Mouse (Mus musculus) heart, embryonic 11.5 days (tissue): Measurements from ENCODE around the gene Olfr704. TPM values are rescaled to one million over a fixed set of nuclear protein-coding genes. Genes with fewer than 3 reads are reported as not detected.
"Not testable (repeated sequence)": the region's sequence is repeated elsewhere in the genome, so short reads cannot be mapped to it uniquely, and the experiment has no call there.

Source experiments
- ATAC-seq: fragments of 200-750 bp; cut with Nextera tagmentation; replicated peaks from 2 replicates; pipeline ENCODE4 v1.8.0; 2017; ENCODE audit warnings: moderate library complexity; ENCODE audit not compliant: insufficient number of reproducible peaks, low FRiP score, low TSS enrichment
- H3K27ac ChIP-seq: fragments of 300-500 bp; sonication (generic); 2 replicates; pipeline ENCODE4 v1.5.1; 2014; ENCODE audit warnings: mild to moderate bottlenecking, low read depth, low read length
- H3K27me3 ChIP-seq: fragments of 300-500 bp; sonication (generic); 2 replicates; pipeline ENCODE4 v1.6.1; 2014; ENCODE audit warnings: mild to moderate bottlenecking, low read length, mixed read lengths; ENCODE audit not compliant: control insufficient read depth, insufficient read depth
- H3K36me3 ChIP-seq: fragments of 300-500 bp; sonication (generic); 2 replicates; pipeline ENCODE4 v1.6.1; 2014; ENCODE audit warnings: mild to moderate bottlenecking, low read length, moderate library complexity, mixed read lengths; ENCODE audit not compliant: control insufficient read depth, insufficient read depth
- H3K4me1 ChIP-seq: fragments of 300-500 bp; sonication (generic); 2 replicates; pipeline ENCODE4 v1.6.1; 2014; ENCODE audit warnings: low read length; ENCODE audit not compliant: control insufficient read depth, insufficient read depth
- H3K4me2 ChIP-seq: fragments of 300-500 bp; sonication (generic); 2 replicates; pipeline ENCODE4 v1.6.1; 2014; ENCODE audit warnings: mild to moderate bottlenecking, moderate library complexity
- H3K4me3 ChIP-seq: fragments of 300-500 bp; sonication (generic); 2 replicates; pipeline ENCODE4 v1.5.1; 2014; ENCODE audit warnings: low read depth, low read length
- H3K9ac ChIP-seq: fragments of 300-500 bp; sonication (generic); 2 replicates; pipeline ENCODE4 v1.6.1; 2014; ENCODE audit warnings: mild to moderate bottlenecking, low read depth, low read length, moderate library complexity
- H3K9me3 ChIP-seq: fragments of 300-500 bp; sonication (generic); replicated peaks from 2 replicates; pipeline ENCODE4 v1.6.1; 2016; ENCODE audit warnings: low read length; ENCODE audit not compliant: control insufficient read depth
- WGBS: fragments of 180-500 bp; shearing (Covaris S2); extraction: QIAGEN DNeasy Blood & Tissue Kit; methylation state at CpG from one replicate; pipeline ENCODE4 v1.1.7; 2014; ENCODE audit not compliant: insufficient replicate concordance; 5-methylcytosine and 5-hydroxymethylcytosine counted together
- polyA plus RNA-seq: library from polyadenylated mRNA; unstranded; fragments of >200 nt; fragmentation: Nextera tagmentation; extraction: Ambion mirVana; gene quantifications from 2 replicates; pipeline ENCODE4 v1.2.1, GENCODE M21; 2014

The Olfr704 gene
- not detected in 2 replicates for polyA plus RNA-seq

DNA sequence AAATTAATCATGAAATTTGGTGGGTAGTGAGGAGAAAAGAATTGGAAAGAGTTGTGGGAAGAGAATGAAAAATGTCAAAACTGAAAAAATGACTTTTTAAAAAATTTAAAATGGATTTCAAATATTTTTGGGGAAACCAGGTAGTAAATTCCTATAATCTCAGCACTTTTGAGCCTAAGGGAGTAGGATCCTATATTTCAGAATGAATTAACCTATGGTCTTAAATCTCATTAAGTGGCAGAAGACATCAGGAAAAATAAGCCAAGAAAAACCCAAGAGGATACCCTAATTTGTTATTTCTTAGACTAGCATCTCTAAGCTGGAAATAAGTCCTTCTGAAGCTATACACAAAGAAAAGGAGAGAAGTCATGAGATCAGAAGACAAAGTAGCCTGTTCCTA is at the start of gene Olfr704:
TSS of gene Olfr704 (plus strand) at position 301 of the 400 bp plus-strand sequence.
- H3K4me1 ChIP-seq: no peaks in the 10 kb centered on the region
- no peaks in the 10 kb centered on the region for H3K27me3 ChIP-seq
- no peak for ATAC-seq
- no peaks in the 10 kb centered on the region for H3K9me3 ChIP-seq
- H3K9ac ChIP-seq: no peak within 1 kb of the TSS
- H3K27ac ChIP-seq: no peak within 1 kb of the TSS
- H3K4me3 ChIP-seq: no peak within 1 kb of the TSS
- no peak within 1 kb of the TSS for H3K4me2 ChIP-seq
- no peaks in the 10 kb centered on the region for H3K36me3 ChIP-seq

DNA sequence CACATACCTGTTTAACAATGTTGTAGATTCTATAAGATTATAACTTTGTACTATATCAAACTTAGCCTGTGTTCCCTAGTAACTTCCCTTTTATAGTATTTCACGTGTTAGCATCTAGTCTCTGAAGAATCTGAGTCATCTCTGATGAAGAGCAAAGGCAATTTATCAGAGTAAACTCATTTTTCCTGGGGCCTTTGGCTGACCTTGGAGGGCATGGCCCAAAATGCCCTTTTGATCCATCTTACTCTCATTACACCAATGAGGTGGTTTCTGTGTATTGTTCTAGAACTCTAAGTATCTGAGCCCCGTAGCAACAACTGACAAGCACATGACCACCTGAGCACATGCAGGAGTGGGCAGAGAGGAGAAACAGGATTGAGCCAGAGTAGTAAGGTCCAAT is 49.2 kb upstream of the Olfr704 start, which contains the start of gene Olfr701:
TSS of gene Olfr701 (plus strand) at position 301 of the 400 bp plus-strand sequence.
- no peaks in the 10 kb centered on the region for H3K36me3 ChIP-seq
- no peak within 1 kb of the TSS for H3K27ac ChIP-seq
- 78% methylated on average over 2 of the region's 2 CpGs for WGBS
- no peak within 1 kb of the TSS for H3K4me2 ChIP-seq
- no peaks in the 10 kb centered on the region for H3K4me1 ChIP-seq
- H3K27me3 ChIP-seq: no peaks in the 10 kb centered on the region
- H3K9me3 ChIP-seq: no peaks in the 10 kb centered on the region
- H3K4me3 ChIP-seq: no peak within 1 kb of the TSS
- no peak within 1 kb of the TSS for H3K9ac ChIP-seq
- no peak for ATAC-seq

DNA sequence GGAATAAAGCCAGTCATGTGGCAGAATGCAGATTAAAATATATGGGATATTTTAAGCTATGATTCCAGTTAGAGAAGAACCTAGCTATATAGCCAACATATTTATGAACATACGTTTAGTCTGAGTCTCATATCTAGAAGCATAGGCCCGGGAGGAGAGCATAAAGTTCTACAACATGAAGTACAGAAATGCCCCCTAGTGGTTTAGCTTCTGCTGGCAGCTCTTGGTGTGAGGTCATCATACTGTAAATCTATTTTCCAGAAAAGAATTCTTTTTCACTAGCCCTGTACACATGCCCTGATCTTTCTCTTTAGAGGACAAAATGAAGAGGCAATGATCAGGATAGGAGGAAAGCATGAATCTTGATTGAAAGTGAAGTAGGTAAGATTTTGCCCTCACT is 47.2 kb upstream of the Olfr704 start:
- H3K9me3 ChIP-seq: no peaks in the 10 kb centered on the region
- no peak for ATAC-seq
- 47% methylated on average over 2 of the region's 2 CpGs for WGBS

GRCm38 (mm10) chr7:106818414-106818813 is 44.6 kb upstream of the Olfr704 start:
- ATAC-seq: no peak

More for the DNA sequence above, 47.2 kb upstream of the Olfr704 start:
- no peak overlapping the region for H3K4me3 ChIP-seq
- H3K9ac ChIP-seq: no peak overlapping the region
- no peak overlapping the region for H3K4me2 ChIP-seq
- H3K27ac ChIP-seq: no peak overlapping the region
- H3K36me3 ChIP-seq: no peaks in the 10 kb centered on the region
- H3K27me3 ChIP-seq: no peaks in the 10 kb centered on the region
- no peaks in the 10 kb centered on the region for H3K4me1 ChIP-seq

GRCm38 (mm10) chr7:106833793-106834192 is 29.2 kb upstream of the Olfr704 start, which contains the start of gene Olfr702:
Gene Olfr702 (minus strand): TSS chr7:106833893.
- no peak for ATAC-seq
- Histone ChIP-seq H3K4me1 (no peaks in the 10 kb centered on the region), H3K4me2 (no peak within 1 kb of the TSS), H3K27ac (no peak within 1 kb of the TSS), H3K36me3 (no peaks in the 10 kb centered on the region), H3K9ac (no peak within 1 kb of the TSS), H3K27me3 (no peaks in the 10 kb centered on the region), H3K4me3 (no peak within 1 kb of the TSS), H3K9me3 (no peaks in the 10 kb centered on the region)

More at GRCm38 (mm10) chr7:106818414-106818813, 44.6 kb upstream of the Olfr704 start:
- H3K4me1 ChIP-seq: no peaks in the 10 kb centered on the region
- H3K36me3 ChIP-seq: no peaks in the 10 kb centered on the region
- H3K27ac ChIP-seq: no peak overlapping the region
- no peak overlapping the region for H3K4me3 ChIP-seq
- no peak overlapping the region for H3K9ac ChIP-seq
- no peaks in the 10 kb centered on the region for H3K27me3 ChIP-seq
- no peaks in the 10 kb centered on the region for H3K9me3 ChIP-seq
- no peak overlapping the region for H3K4me2 ChIP-seq

DNA sequence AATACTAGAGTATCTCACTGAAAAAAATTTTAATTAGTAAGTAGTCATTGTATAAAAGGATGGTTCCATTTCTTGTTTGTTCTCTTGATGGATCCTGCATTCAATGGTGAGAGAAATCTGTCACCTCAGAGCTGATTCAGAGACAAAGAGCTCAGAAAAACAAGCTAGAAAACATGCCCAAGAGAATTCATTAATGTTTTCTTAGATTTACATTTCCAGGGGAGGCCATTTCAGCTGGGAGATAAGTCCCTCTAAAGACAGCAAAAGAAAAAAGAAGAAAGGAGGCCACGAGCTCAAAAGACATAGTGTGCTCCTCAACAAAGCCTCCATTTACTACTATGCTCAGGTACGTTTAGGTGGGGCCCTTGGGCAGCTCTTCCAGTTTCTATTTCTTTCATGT is 19.9 kb upstream of the Olfr704 start, which contains the start of gene Olfr703:
TSS of gene Olfr703 (plus strand) at position 301 of the 400 bp plus-strand sequence.
- H3K36me3 ChIP-seq: no peaks in the 10 kb centered on the region
- no peaks in the 10 kb centered on the region for H3K4me1 ChIP-seq
- no peak within 1 kb of the TSS for H3K4me3 ChIP-seq
- H3K27ac ChIP-seq: no peak within 1 kb of the TSS
- H3K27me3 ChIP-seq: no peaks in the 10 kb centered on the region
- 61% methylated on average over 2 of the region's 2 CpGs for WGBS
- H3K9me3 ChIP-seq: no peaks in the 10 kb centered on the region
- no peak within 1 kb of the TSS for H3K9ac ChIP-seq
- no peak within 1 kb of the TSS for H3K4me2 ChIP-seq
- no peak for ATAC-seq

DNA sequence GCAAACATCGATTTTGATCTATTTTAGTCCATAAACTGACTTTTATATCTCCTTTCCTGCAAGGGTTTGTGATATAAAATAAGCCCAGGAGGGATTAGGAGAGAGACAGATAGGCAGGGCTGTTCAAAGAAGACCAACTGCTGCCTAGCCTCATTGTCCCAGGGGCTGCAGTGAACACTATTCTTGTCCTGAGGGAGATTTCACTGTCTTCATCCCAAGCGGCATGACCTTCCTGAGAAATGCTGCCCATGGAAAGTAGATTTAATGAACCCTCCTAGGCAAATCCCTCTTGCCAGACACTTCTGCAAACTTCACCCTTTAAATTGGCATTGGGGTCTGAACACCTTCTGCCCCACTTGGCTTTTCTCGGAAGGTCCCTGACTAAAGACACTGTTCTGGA is 13.8 kb downstream of the Olfr704 start, which contains the start of gene Olfr705:
TSS of gene Olfr705 (minus strand) at position 101 of the 400 bp plus-strand sequence.
- Histone ChIP-seq H3K4me3 (no peak within 1 kb of the TSS), H3K9ac (no peak within 1 kb of the TSS), H3K4me2 (no peak within 1 kb of the TSS), H3K36me3 (no peaks in the 10 kb centered on the region), H3K9me3 (no peaks in the 10 kb centered on the region), H3K27ac (no peak within 1 kb of the TSS), H3K4me1 (no peaks in the 10 kb centered on the region), H3K27me3 (no peaks in the 10 kb centered on the region)
- WGBS: 68% methylated on average over 3 of the region's 3 CpGs
- ATAC-seq: no peak

DNA sequence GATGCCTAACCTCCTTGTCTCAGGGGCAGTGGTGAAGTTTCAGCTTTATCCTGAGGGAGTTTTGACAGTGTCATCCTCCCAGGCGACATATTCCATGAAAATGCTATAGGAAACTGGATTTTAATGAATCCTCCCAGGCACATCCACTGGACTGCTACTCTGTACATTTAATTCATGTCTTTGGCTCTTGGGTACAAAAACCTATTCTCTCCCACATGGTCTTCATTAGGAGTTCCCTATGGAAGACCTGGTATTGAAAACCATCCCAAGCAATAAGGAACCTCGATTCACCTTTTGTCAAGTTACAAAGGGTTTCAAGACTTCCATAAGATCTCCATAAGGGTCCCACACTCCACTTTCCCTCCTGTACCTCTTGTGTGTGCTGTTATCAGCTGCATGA is 25.1 kb downstream of the Olfr704 start, which contains the start of gene Olfr706:
TSS of gene Olfr706 (minus strand) at position 101 of the 400 bp plus-strand sequence.
- no peak within 1 kb of the TSS for H3K4me2 ChIP-seq
- 64% methylated on average over 2 of the region's 2 CpGs for WGBS
- H3K4me3 ChIP-seq: no peak within 1 kb of the TSS
- no peak within 1 kb of the TSS for H3K27ac ChIP-seq
- ATAC-seq: no peak
- H3K4me1 ChIP-seq: no peaks in the 10 kb centered on the region
- H3K36me3 ChIP-seq: no peaks in the 10 kb centered on the region
- H3K9ac ChIP-seq: no peak within 1 kb of the TSS
- H3K27me3 ChIP-seq: no peaks in the 10 kb centered on the region
- no peaks in the 10 kb centered on the region for H3K9me3 ChIP-seq

GRCm38 (mm10) chr7:106901141-106901540 is 38.2 kb downstream of the Olfr704 start, which contains the start of gene Olfr707:
Gene Olfr707 (minus strand): TSS chr7:106901241.
- not testable (repeated sequence) for H3K4me2 ChIP-seq, H3K27me3 ChIP-seq, H3K9ac ChIP-seq, H3K4me1 ChIP-seq, ATAC-seq, H3K4me3 ChIP-seq, H3K36me3 ChIP-seq, H3K27ac ChIP-seq, H3K9me3 ChIP-seq
- 84% methylated on average over 3 of the region's 3 CpGs for WGBS
